ENCODE assay signal across 28 mouse cellular contexts in the genomic region with DNA sequence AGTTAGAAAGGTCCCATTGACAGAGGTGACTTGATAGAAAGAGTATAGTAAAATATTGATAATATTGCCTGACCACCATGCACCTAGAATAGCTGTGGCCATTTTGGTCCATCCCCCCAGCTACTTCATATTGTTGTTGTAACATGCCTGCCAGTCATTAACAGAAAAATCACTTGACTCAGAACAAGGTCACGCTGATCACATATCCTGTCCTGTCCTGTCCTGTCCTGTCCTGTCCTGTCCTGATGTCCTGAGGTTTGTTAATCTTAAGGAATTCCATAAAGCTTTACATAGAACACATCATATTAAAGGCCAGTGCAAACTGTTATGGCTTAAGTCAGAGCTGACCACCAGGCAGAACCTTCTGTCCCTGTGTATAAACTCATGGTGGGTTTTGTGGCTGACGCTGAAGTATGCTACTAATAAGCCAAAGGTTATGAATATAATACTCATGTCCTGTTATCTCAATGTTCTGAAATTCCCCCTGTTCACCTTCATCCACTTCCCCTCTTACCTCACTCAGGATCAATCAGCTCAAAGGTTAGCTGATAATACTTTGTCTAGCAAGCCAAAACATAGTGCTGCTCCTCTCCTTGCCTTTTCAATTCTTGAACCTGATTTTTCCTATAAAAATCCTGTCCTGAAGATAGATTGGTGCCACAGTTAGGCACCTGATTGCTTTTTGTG.
"Had no signal": no experiment of that assay in that cellular context is flagged by ENCODE, and none has a peak within 500 bp of the region (broad histone marks: within the 10 kb centered on the region; RNA-seq: fewer than 3 reads in every experiment).

No protein-coding gene starts in this region.

- ATAC-seq: forebrain, embryonic 13.5 days; forebrain, embryonic 14.5 days; forebrain, embryonic 15.5 days; forebrain, embryonic 16.5 days; forebrain, postnatal 0 days had no signal

- H3K27ac ChIP-seq: embryonic facial prominence, embryonic 10.5 days; embryonic facial prominence, embryonic 12.5 days; embryonic facial prominence, embryonic 13.5 days; embryonic facial prominence, embryonic 15.5 days; forebrain, embryonic 10.5 days; forebrain, embryonic 12.5 days; forebrain, embryonic 13.5 days; forebrain, embryonic 15.5 days; gastrocnemius, adult 2 months; heart, adult 2 months had no signal

- H3K4me3 ChIP-seq: embryonic facial prominence, embryonic 10.5 days; embryonic facial prominence, embryonic 12.5 days; embryonic facial prominence, embryonic 13.5 days; embryonic facial prominence, embryonic 15.5 days; erythroblast, embryonic 14.5 days; forebrain, embryonic 10.5 days; forebrain, embryonic 12.5 days; forebrain, embryonic 13.5 days; forebrain, embryonic 15.5 days; gastrocnemius, adult 2 months; heart, adult 2 months had no signal

- H3K9me3 ChIP-seq: embryonic facial prominence, embryonic 10.5 days; embryonic facial prominence, embryonic 12.5 days; embryonic facial prominence, embryonic 13.5 days; embryonic facial prominence, embryonic 15.5 days; forebrain, embryonic 10.5 days; forebrain, embryonic 12.5 days; forebrain, embryonic 13.5 days; forebrain, embryonic 15.5 days had no signal

- H3K9ac ChIP-seq: embryonic facial prominence, embryonic 12.5 days; embryonic facial prominence, embryonic 13.5 days; embryonic facial prominence, embryonic 15.5 days; forebrain, embryonic 12.5 days; forebrain, embryonic 13.5 days; forebrain, embryonic 15.5 days; forebrain, postnatal 0 days had no signal

- DNase-seq: cerebellum, adult 2 months; cerebellum, adult 8-10 months; cerebellum, adult 9-10 months; cerebellum, adult 9-11 months; cerebellum, postnatal 14 days; cerebellum, postnatal 25 days; cerebellum, postnatal 36 days; embryo, embryonic 11 days; forebrain, postnatal 0 days; gastrocnemius, adult 2 months; gastrocnemius, postnatal 10 days; gastrocnemius, postnatal 14 days; gastrocnemius, postnatal 25 days; gastrocnemius, postnatal 36 days; heart, adult 11 months; heart, adult 18-20 months; heart, adult 2 months had no signal

- H3K4me1 ChIP-seq: embryonic facial prominence, embryonic 12.5 days; embryonic facial prominence, embryonic 13.5 days; embryonic facial prominence, embryonic 15.5 days; forebrain, embryonic 15.5 days had no signal

- H3K4me2 ChIP-seq: embryonic facial prominence, embryonic 12.5 days; embryonic facial prominence, embryonic 13.5 days; embryonic facial prominence, embryonic 15.5 days; forebrain, embryonic 12.5 days; forebrain, embryonic 13.5 days; forebrain, embryonic 15.5 days had no signal

- H3K36me3 ChIP-seq: embryonic facial prominence, embryonic 10.5 days; embryonic facial prominence, embryonic 12.5 days; embryonic facial prominence, embryonic 13.5 days; embryonic facial prominence, embryonic 15.5 days; forebrain, embryonic 10.5 days; forebrain, embryonic 12.5 days; forebrain, embryonic 15.5 days had no signal

- H3K27me3 ChIP-seq: embryonic facial prominence, embryonic 12.5 days; embryonic facial prominence, embryonic 13.5 days; embryonic facial prominence, embryonic 15.5 days; forebrain, embryonic 12.5 days; forebrain, embryonic 13.5 days; forebrain, embryonic 15.5 days had no signal
